Mouse (Mus musculus) lung, adult 2 months (tissue): ENCODE results near the gene Acss2.

Experiments
- CTCF ChIP-seq: fragments of 200-500 bp; IDR thresholded peaks from 2 replicates; pipeline ENCODE4 v1.5.1; 2011; ENCODE audit warnings: mild to moderate bottlenecking, low read length, control low read depth; ENCODE audit not compliant: insufficient read depth
- POLR2A ChIP-seq: fragments of 200-500 bp; IDR thresholded peaks from 2 replicates; pipeline ENCODE4 v1.6.1; 2011; ENCODE audit warnings: low read depth, mild to moderate bottlenecking, control low read depth, low read length, borderline replicate concordance; ENCODE audit errors: extremely low read depth

GRCm38 (mm10) chr2:155576656-155577055, 58.9 kb downstream of the Acss2 start:
- no peak for TF ChIP-seq POLR2A
- TF ChIP-seq CTCF = no peak
